Mouse (Mus musculus): ENCODE measurements around the gene Clint1.
"Not testable (repeated sequence)": the region's sequence is repeated elsewhere in the genome, so short reads cannot be mapped to it uniquely, and the experiment has no call there.

Clint1 gene

DNA sequence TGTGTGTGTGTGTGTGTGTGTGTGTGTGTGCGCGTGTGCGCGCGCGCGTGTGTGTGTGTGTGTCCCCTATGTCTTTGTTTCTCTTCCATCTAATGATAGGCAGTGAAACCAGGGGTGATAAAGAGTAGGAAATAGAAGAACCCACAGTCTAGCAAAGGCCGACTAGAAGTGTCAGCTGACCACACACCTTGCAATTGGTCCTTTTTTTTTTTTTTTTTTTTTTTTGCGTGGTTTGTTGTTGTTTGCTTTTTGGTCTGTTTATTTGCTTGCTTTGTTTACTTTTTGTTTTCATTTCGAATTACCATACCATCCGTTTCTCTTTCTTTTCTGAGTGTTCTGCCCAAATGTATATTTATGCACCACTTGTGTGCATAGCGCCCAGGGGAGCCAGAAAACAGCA, 3.6 kb upstream of the Clint1 start:
- no peak for DNase-seq

DNA sequence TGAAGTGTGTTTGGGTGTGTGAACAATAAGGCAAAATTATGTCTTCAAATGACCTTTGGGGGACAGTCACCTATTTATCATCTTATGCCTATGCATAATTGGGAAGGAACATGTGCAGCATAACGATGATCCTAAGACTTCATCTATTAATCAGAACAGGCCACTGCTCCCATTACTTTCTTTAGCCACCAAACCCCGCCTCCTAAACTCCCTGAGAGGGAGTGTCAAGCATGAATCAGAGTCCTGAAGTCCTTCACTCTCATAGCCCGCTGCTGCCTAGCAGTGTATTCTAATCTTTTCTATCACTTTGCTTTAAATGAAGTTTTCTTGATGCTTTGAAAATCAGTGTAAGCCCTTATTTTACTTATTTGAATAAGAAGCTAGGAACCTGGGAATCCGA, 2.6 kb upstream of the Clint1 start:
- DNase-seq, result no peak

DNA sequence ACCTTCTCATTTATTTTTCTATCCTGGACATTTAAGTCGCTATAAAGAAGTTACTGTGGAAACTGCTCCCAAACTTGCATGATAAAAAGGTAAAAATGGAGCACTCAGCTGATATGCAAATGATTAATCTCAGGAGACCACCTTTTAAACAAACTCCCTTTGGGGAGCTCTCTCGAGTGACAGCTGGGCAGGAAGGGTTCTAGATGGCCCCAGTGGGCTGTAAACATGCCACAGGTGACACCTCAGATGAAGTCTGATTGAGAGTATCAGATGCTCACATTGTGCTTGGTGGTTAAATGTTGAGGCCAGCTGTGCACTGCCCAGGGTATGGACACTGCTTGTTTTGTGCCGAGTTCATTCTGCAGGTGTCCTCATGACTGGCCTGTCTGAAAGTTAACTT, 2.0 kb upstream of the Clint1 start:
- no peak for DNase-seq

GRCm38 (mm10) chr11:45850317-45850716, 1.5 kb upstream of the Clint1 start:
- no peak for DNase-seq

- peak in 1 of 2 experiments; percentile 21 for DNase-seq
These were observed 508 bp downstream of the Clint1 start for GRCm38 (mm10) chr11:45852124-45852994.

- no peak for DNase-seq
These were observed 1.1 kb downstream of the Clint1 start for GRCm38 (mm10) chr11:45852995-45853317.

DNA sequence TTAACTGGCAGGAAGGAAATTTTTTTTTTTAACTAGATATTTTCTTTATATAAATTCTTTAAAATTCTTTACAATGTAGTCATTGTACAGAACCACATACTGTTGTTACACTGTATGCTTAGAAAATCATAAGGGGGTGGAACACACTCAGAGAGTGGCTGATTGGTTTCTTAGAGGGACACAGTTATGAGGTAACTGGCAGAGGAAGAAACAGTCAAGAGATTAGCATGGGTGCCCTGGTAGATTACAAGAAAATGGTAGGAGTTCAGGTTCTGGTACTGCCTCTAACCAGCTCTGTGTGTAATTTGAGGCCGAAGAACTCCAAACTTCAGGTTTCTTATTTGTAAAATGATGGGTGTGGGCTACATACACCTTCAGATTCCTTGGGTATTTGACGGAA, 2.1 kb downstream of the Clint1 start:
- no peak for DNase-seq

DNA sequence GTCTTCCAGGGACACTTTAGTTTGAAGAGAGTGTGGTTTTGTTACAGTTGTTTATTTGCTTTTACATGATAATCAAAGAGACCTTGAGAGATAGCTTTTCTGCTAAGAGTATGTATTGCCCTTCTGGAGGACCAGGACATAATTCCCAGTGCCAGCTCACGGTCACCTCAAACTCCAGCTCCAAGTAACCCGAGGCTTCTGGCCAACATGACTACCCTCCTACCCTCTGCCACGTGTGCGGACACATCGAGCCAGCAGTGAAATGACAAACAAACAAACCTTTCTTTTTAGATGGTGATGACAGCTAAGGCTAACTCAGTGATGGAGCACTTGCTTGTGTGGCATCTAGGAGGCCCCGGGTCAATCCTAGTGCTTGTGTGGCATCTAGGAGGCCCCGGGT, 2.5 kb downstream of the Clint1 start:
- DNase-seq, result no peak

GRCm38 (mm10) chr11:45855407-45856148, 3.7 kb downstream of the Clint1 start:
- no peak for DNase-seq

DNA sequence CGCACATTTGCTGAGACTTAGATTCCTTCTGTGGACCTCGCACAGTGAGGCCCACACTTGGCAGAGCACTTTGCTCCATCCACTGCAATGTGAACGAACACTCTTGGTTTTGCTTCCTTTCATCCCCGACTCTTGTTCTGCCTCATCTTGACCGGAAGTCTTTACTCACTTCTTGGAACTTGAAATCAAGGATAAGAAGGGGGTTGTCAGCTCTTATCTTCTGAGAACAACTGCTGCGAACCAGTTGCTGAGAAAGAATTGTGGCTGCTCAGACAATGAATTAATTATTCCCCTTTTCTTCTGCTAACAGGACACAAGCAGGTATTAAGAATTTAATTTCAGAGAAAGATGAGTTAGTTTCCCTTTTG, 4.3 kb downstream of the Clint1 start:
- DNase-seq, result no peak

DNA sequence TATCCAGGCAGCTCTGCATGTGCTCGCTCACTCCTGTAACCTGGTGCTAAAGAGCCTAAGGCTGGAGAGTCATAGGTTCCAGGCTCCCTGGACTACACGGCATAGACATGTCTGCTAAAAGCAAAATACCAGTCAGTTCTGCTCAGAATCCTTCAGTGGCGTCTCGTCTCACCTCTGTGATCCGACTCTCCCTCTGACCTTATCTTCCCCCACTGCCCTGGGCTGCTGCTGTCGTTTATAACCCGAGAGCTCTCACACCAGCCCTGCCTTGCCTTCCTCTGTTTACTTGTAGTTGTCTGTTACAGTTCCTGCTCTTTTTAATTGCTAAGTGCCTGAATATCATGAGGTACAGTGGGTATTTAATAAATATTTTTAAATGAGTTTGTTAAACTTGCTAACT, 9.5 kb downstream of the Clint1 start:
- no peak for DNase-seq

DNA sequence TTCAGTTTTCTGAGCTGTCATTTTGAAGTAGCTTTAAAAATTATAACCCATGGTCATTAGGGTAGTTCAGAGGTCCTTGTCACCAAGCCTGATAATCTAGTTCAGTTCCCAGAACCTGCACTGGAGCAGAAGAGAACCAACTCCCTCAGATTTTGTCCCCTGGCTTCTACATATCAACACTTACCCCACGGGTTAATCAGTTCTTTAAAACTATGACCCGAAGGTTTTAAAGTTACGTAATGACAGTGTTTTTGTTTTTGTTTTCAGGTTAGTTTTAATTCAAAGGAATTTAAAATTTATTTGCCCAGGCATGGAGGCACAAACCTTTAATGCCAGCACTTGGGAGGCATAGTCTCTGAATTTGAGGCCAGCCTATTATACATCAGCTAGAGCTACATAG, 12.6 kb downstream of the Clint1 start:
- DNase-seq, result no peak

GRCm38 (mm10) chr11:45865861-45866260, 14.0 kb downstream of the Clint1 start:
- no peak for DNase-seq

DNA sequence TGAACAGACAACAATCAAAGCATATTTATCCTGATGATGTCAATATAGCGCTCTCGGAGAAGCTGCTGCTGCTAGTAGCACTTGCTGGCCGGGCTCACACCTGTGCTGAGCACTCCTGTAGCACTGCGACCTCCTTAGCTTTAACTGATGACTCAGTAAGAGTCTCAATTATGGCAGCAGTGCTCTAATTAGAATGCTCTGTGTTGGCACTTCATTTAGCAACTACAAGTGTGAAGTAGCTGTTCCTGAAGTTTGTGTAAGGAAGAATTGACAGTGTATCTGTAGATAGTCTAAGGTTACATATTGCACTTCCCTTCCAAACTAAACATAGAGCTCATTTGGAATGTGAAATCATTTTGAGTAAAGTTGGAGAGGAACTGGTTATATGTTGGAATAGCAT, 14.7 kb downstream of the Clint1 start:
- DNase-seq, result no peak

GRCm38 (mm10) chr11:45873666-45874065, 21.8 kb downstream of the Clint1 start:
- DNase-seq, result no peak

DNA sequence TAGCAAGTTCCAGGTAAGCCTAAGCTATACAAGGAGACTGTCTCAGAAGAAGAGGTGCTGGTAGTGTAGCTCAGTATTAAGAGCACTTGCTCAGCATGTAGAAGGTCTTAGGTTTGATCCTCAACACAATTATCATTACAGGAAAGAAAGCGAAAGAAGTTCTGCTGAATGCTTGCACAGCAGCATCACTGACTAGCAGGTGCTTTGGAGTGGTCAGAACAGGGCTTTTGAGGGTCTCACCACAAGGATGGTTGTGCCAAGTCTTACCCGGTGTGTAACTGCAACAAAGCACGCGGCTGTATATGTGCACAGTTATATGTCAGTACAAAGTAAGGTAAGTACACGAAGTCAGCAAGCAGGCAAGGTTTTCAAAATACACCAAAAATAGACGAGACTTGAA, 22.4 kb downstream of the Clint1 start:
- DNase-seq, result no peak

DNA sequence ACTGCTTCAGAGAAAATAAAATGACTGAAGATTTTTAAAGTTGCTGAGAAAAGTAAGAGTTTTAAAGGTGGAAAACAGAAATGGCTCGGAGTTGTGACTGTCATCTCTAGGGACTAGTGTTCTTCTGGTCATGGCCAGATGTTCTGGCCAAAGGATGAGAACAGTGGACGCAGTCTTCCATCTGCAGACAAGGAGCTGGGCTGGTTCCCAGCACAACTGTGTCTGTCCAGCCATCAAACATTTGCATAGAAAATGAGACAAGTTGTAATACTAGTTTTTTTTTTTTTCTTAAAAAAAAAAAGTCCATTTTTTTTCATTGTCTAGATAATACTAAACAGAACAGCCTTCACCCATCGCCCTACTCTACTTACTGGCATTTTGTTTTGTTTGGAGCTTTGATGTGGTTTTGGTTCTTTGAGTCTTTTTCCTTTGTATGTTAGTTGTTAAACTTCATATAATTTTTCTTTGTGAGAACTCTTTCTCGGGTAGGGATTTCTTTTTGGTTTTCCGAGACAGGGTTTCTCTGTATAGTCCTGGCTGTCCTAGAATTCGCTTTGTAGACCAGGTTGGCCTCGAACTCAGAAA, 23.6 kb downstream of the Clint1 start:
- DNase-seq, result no peak

GRCm38 (mm10) chr11:45876036-45876435, 24.2 kb downstream of the Clint1 start:
- DNase-seq, result no peak

GRCm38 (mm10) chr11:45879366-45879765, 27.5 kb downstream of the Clint1 start:
- not testable (repeated sequence) for DNase-seq

DNA sequence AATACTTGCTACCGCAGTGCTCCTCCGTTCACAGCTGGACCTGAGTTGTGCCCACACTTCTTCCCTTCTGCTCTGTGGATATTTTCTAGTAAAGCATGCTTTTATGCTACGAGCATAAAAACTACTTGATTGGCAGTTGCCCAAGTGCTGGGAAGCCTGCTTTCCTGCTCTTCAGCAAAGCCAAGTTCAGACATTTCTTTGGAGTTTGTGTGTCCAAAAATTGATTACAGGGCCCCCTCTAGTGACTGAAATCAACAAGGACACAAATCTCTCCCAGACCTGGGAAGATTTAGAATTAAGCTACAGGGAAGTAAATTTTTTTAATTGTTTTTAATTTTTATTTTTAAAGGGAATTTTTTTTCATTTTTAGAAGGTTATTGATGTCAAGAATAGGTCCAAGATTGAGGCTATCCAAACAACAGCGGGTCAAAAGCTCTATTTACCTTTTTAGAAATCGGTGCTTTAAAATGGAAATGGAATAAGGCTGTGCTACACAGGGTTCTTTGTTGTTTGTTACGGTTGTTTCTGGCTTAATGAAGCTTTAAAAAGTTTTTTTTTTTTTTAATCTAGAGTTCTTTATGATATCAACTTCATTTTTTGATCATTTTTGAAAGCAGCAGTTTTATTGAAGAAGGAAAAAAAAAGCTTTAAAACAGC, 29.3 kb downstream of the Clint1 start:
- DNase-seq, result peak in 1 of 2 experiments; percentile 11

GRCm38 (mm10) chr11:45881683-45882068, 29.8 kb downstream of the Clint1 start:
- no peak for DNase-seq

GRCm38 (mm10) chr11:45883270-45883931, 31.6 kb downstream of the Clint1 start:
- no peak for DNase-seq

DNA sequence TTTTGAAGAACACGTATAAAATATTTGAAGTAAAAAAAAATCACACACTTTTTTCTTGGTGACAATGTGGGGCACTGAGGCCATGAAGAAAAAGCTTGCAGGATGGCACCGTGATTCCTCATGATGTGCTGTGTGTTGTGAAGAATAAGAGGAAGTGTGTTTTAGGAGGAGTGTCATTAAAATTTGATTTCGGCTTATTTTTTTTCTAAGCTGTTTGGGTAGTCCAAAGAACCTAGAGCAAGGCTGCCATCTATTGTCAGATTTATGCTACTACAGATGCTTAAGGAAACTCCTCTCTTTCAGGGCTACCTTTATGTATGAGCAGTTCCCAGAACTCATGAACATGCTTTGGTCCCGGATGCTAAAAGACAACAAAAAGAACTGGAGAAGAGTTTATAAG, 32.2 kb downstream of the Clint1 start:
- DNase-seq, result no peak
